Mouse (Mus musculus): ENCODE data around the gene Trpv1. TPM values are rescaled to one million over a fixed set of nuclear protein-coding genes. Genes with fewer than 3 reads are reported as not detected.

Gene Trpv1
- polyA plus RNA-seq, 1 experiment from 2014 or later, result 0.14 TPM

- H3K36me3 ChIP-seq, result no peaks in the 10 kb centered on the region
Observed at GRCm38 (mm10) chr11:73242199-73242598, 8.1 kb downstream of the Trpv1 start.

GRCm38 (mm10) chr11:73242777-73243176 is 8.7 kb downstream of the Trpv1 start:
- H3K27me3 ChIP-seq, result no peaks in the 10 kb centered on the region
- no peak overlapping the region for H3K27ac ChIP-seq (replicated peaks)
- H3K4me2 ChIP-seq (replicated peaks), result no peak overlapping the region
- no peak for ATAC-seq (replicated peaks)
- H3K36me3 ChIP-seq, result no peaks in the 10 kb centered on the region
- H3K4me1 ChIP-seq, result no peaks in the 10 kb centered on the region
- H3K9me3 ChIP-seq, result no peaks in the 10 kb centered on the region
- WGBS, result 85% methylated on average over 4 of the region's 4 CpGs
- H3K9ac ChIP-seq (replicated peaks), result no peak overlapping the region
- H3K4me3 ChIP-seq, result no peak overlapping the region

More at GRCm38 (mm10) chr11:73242199-73242598, 8.1 kb downstream of the Trpv1 start:
- Histone ChIP-seq H3K9me3 (no peaks in the 10 kb centered on the region), H3K27me3 (no peaks in the 10 kb centered on the region), H3K27ac (replicated peaks) (no peak overlapping the region), H3K4me2 (replicated peaks) (no peak overlapping the region), H3K4me1 (no peaks in the 10 kb centered on the region), H3K9ac (replicated peaks) (no peak overlapping the region), H3K4me3 (no peak overlapping the region)
- no peak for ATAC-seq (replicated peaks)
- WGBS, result 82% methylated on average over 6 of the region's 6 CpGs

- no peak overlapping the region for H3K9ac ChIP-seq (replicated peaks)
- no peak overlapping the region for H3K27ac ChIP-seq (replicated peaks)
- H3K4me3 ChIP-seq, result no peak overlapping the region
- no peaks in the 10 kb centered on the region for H3K4me1 ChIP-seq
- H3K9me3 ChIP-seq, result no peaks in the 10 kb centered on the region
- H3K4me2 ChIP-seq (replicated peaks), result no peak overlapping the region
- ATAC-seq (replicated peaks), result no peak
- H3K36me3 ChIP-seq, result no peaks in the 10 kb centered on the region
- no peaks in the 10 kb centered on the region for H3K27me3 ChIP-seq
- 87% methylated on average over 4 of the region's 4 CpGs for WGBS
Observed at GRCm38 (mm10) chr11:73257362-73257945, 23.4 kb downstream of the Trpv1 start.

- Histone ChIP-seq H3K36me3 (no peaks in the 10 kb centered on the region), H3K4me1 (no peaks in the 10 kb centered on the region), H3K27ac (replicated peaks) (no peak overlapping the region), H3K4me3 (no peak overlapping the region), H3K4me2 (replicated peaks) (no peak overlapping the region), H3K9ac (replicated peaks) (no peak overlapping the region), H3K27me3 (no peaks in the 10 kb centered on the region), H3K9me3 (no peaks in the 10 kb centered on the region)
- ATAC-seq (replicated peaks), result no peak
Observed at GRCm38 (mm10) chr11:73258664-73259063, 24.6 kb downstream of the Trpv1 start.

DNA sequence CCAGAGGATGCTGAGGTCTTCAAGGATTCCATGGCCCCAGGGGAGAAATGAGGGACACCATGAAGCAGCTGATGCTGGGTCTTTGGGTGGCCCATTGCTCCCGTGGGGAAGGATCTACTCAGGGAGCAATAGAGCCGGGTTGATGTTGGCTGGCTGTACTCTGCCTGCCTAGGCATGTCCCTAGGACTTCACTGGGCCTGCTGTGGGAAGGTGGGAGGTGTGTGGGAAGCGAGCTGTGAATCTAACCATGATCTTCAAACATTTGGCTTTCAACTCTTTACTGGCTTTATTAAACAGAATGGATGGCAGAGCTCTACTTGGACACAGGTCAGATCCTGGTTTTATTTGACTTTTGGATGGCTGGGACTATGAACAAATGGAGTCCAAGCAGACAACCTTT is 26.4 kb downstream of the Trpv1 start:
- no peaks in the 10 kb centered on the region for H3K9me3 ChIP-seq
- no peak overlapping the region for H3K4me2 ChIP-seq (replicated peaks)
- no peak overlapping the region for H3K27ac ChIP-seq (replicated peaks)
- no peak overlapping the region for H3K4me3 ChIP-seq
- ATAC-seq (replicated peaks), result no peak
- no peaks in the 10 kb centered on the region for H3K36me3 ChIP-seq
- H3K4me1 ChIP-seq, result no peaks in the 10 kb centered on the region
- H3K27me3 ChIP-seq, result no peaks in the 10 kb centered on the region
- 73% methylated on average over 3 of the region's 3 CpGs for WGBS
- no peak overlapping the region for H3K9ac ChIP-seq (replicated peaks)

DNA sequence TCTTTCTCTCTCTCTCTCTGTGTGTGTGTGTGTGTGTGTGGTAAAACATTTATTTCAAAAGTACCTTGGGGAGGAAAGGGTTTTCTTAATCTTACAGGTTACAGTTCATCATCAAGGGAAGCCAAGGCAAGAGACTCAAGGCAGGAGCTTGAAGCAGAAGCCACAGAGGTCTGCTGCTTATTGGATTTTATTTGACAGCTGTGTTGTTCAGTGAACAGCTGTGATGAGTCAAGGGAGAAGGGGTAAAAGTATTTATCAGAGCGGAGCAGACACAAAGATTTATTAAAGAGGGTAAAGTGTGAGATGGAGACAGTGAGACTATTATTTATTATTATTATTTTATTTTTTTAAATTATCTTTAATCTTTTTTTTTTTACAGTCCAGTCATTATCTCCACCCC is 27.3 kb downstream of the Trpv1 start:
- whole genome bisulfite sequencing, result 100% methylated on average over 1 of the region's 1 CpGs
- H3K27ac ChIP-seq (replicated peaks), result no peak overlapping the region
- no peak overlapping the region for H3K4me3 ChIP-seq
- no peaks in the 10 kb centered on the region for H3K9me3 ChIP-seq
- no peak for ATAC-seq (replicated peaks)
- H3K4me2 ChIP-seq (replicated peaks), result no peak overlapping the region
- H3K27me3 ChIP-seq, result no peaks in the 10 kb centered on the region
- no peak overlapping the region for H3K9ac ChIP-seq (replicated peaks)
- no peaks in the 10 kb centered on the region for H3K4me1 ChIP-seq
- H3K36me3 ChIP-seq, result no peaks in the 10 kb centered on the region

- Histone ChIP-seq H3K27me3 (no peaks in the 10 kb centered on the region), H3K9ac (replicated peaks) (no peak within 1 kb of the TSS), H3K36me3 (no peaks in the 10 kb centered on the region), H3K4me1 (no peaks in the 10 kb centered on the region), H3K9me3 (no peaks in the 10 kb centered on the region), H3K27ac (replicated peaks) (no peak within 1 kb of the TSS), H3K4me3 (no peak within 1 kb of the TSS), H3K4me2 (replicated peaks) (no peak within 1 kb of the TSS)
- no peak for ATAC-seq (replicated peaks)
- WGBS, result 90% methylated on average over 7 of the region's 7 CpGs
Observed at GRCm38 (mm10) chr11:73267267-73267666, 33.2 kb downstream of the Trpv1 start, which contains the start of gene Trpv3. Gene Trpv3, plus strand, starts transcription at chr11:73267388.

GRCm38 (mm10) chr11:73274821-73275220 is 40.7 kb downstream of the Trpv1 start:
- no peak overlapping the region for H3K4me3 ChIP-seq
- no peaks in the 10 kb centered on the region for H3K4me1 ChIP-seq
- WGBS, result 30% methylated on average over 2 of the region's 2 CpGs
- H3K36me3 ChIP-seq, result no peaks in the 10 kb centered on the region
- no peaks in the 10 kb centered on the region for H3K9me3 ChIP-seq
- no peak overlapping the region for H3K9ac ChIP-seq (replicated peaks)
- no peaks in the 10 kb centered on the region for H3K27me3 ChIP-seq
- ATAC-seq (replicated peaks), result no peak
- H3K4me2 ChIP-seq (replicated peaks), result no peak overlapping the region
- no peak overlapping the region for H3K27ac ChIP-seq (replicated peaks)

DNA sequence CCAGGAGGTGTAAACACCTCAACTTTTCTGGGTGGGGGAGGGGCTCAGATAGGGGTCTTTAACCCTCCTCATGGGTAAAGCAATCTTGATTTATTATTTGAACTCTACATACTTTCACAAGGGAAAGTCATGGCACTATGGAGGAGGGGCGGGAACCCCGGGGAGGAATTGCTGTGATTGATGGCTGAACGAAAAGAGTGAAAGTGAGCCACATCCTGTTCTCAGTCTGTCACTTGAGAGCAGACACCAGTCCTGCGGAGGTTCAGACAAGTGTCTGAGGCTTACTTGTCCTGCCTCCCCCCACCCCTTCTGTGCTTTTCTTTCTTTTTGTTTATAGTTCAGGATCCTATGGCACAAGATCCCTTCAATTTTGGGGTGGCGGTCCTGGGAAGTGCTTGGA is 46.6 kb downstream of the Trpv1 start:
- H3K4me1 ChIP-seq, result 0 out of 2 replicates have a peak, but pooled peaks cover 4% of the 10 kb centered on the region
- WGBS, result 71% methylated on average over 5 of the region's 5 CpGs
- H3K9me3 ChIP-seq, result no peaks in the 10 kb centered on the region
- no peak overlapping the region for H3K4me3 ChIP-seq
- H3K9ac ChIP-seq (replicated peaks), result no peak overlapping the region
- ATAC-seq (replicated peaks), result no peak
- no peak overlapping the region for H3K27ac ChIP-seq (replicated peaks)
- no peaks in the 10 kb centered on the region for H3K27me3 ChIP-seq
- H3K4me2 ChIP-seq (replicated peaks), result no peak overlapping the region
- H3K36me3 ChIP-seq, result no peaks in the 10 kb centered on the region

DNA sequence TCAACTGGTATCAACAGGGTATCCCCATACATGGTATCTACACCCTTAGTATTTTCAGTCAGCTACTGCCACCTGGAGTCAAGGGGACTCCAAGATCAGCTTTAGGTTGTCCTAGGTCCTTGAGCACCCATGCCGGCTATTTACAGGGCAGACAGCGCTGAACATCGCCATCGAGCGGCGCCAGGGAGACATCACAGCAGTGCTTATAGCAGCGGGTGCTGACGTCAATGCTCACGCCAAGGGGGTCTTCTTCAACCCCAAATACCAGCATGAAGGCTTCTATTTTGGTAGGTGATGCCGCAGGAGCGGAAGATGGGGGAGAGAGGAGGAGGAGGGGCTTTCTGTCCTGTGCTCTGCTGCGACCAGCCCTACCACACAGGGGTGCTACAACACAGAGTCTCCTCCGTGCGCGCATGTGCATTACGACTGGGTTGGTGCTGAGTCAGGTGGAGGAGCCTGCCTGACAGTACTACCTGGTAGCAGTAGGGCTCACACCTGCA is 47.5 kb downstream of the Trpv1 start:
- Histone ChIP-seq H3K27me3 (no peaks in the 10 kb centered on the region), H3K9me3 (no peaks in the 10 kb centered on the region), H3K4me3 (peak overlapping the region; percentile 39), H3K27ac (replicated peaks) (no peak overlapping the region), H3K4me2 (replicated peaks) (peak overlapping the region; percentile 51), H3K36me3 (no peaks in the 10 kb centered on the region), H3K4me1 (0 out of 2 replicates have a peak, but pooled peaks cover 4% of the 10 kb centered on the region), H3K9ac (replicated peaks) (peak overlapping the region; percentile 48)
- 2% methylated on average over 16 of the region's 16 CpGs for WGBS
- ATAC-seq (replicated peaks), result peak; percentile 91

GRCm38 (mm10) chr11:73283369-73283768 is 49.3 kb downstream of the Trpv1 start:
- Histone ChIP-seq H3K4me3 (no peak overlapping the region), H3K9me3 (no peaks in the 10 kb centered on the region), H3K9ac (replicated peaks) (no peak overlapping the region), H3K27ac (replicated peaks) (no peak overlapping the region), H3K27me3 (no peaks in the 10 kb centered on the region), H3K4me1 (0 out of 2 replicates have a peak, but pooled peaks cover 4% of the 10 kb centered on the region), H3K4me2 (replicated peaks) (no peak overlapping the region), H3K36me3 (no peaks in the 10 kb centered on the region)
- ATAC-seq (replicated peaks), result no peak
- WGBS, result 83% methylated on average over 9 of the region's 9 CpGs

GRCm38 (mm10) chr11:73283926-73284325 is 49.8 kb downstream of the Trpv1 start:
- Histone ChIP-seq H3K9me3 (no peaks in the 10 kb centered on the region), H3K9ac (replicated peaks) (no peak overlapping the region)

GRCm38 (mm10) chr11:73284351-73284750 is 50.3 kb downstream of the Trpv1 start:
- Histone ChIP-seq H3K9me3 (no peaks in the 10 kb centered on the region), H3K27ac (replicated peaks) (no peak overlapping the region), H3K27me3 (no peaks in the 10 kb centered on the region), H3K36me3 (no peaks in the 10 kb centered on the region), H3K4me1 (0 out of 2 replicates have a peak, but pooled peaks cover 4% of the 10 kb centered on the region), H3K9ac (replicated peaks) (no peak overlapping the region), H3K4me2 (replicated peaks) (no peak overlapping the region), H3K4me3 (no peak overlapping the region)
- no peak for ATAC-seq (replicated peaks)

More at GRCm38 (mm10) chr11:73283926-73284325, 49.8 kb downstream of the Trpv1 start:
- Histone ChIP-seq H3K4me2 (replicated peaks) (no peak overlapping the region), H3K36me3 (no peaks in the 10 kb centered on the region), H3K27ac (replicated peaks) (no peak overlapping the region), H3K4me1 (0 out of 2 replicates have a peak, but pooled peaks cover 4% of the 10 kb centered on the region), H3K4me3 (no peak overlapping the region), H3K27me3 (no peaks in the 10 kb centered on the region)
- no peak for ATAC-seq (replicated peaks)
- 56% methylated on average over 1 of the region's 1 CpGs for WGBS
